Mouse (Mus musculus) gastrocnemius, adult 8-10 months (tissue): ENCODE results near the gene Tent5a. TPM values are rescaled to one million over a fixed set of nuclear protein-coding genes. Genes with fewer than 3 reads are reported as not detected.

Source experiments
- DNase-seq, 2 experiments: peaks; one replicate each; pipeline ENCODE4 v3.0.0; 2022; ENCODE audit warnings: low spot score in 2 of 2
- total RNA-seq, 4 experiments: library from RNA; stranded (reverse); gene quantifications; 2 replicates each; pipeline ENCODE4 v1.2.4; 2022

Gene Tent5a
- total RNA-seq, 4 experiments from 2014 or later: 0.77 to 2.5 (median 1.3) TPM

- DNase-seq: no peak
Observed at GRCm38 (mm10) chr9:85316122-85316521, 11.0 kb downstream of the Tent5a start.

GRCm38 (mm10) chr9:85312473-85312872 is 14.7 kb downstream of the Tent5a start, which contains the start of gene Gm11114:
TSS of gene Gm11114 (plus strand) at chr9:85312773.
- no peak for DNase-seq

- no peak for DNase-seq
Observed at GRCm38 (mm10) chr9:85303378-85303777, 23.8 kb downstream of the Tent5a start.

- DNase-seq: no peak
Observed at GRCm38 (mm10) chr9:85302849-85303248, 24.3 kb downstream of the Tent5a start.

- no peak for DNase-seq
Observed at GRCm38 (mm10) chr9:85274114-85274513, 53.0 kb downstream of the Tent5a start.

Other genes starting within 250 kb of the Tent5a start
- not detected for gene Gm11114, start 14.6 kb downstream of the Tent5a start, total RNA-seq